Mouse (Mus musculus): Measurements from ENCODE around the gene Herc4. TPM values are rescaled to one million over a fixed set of nuclear protein-coding genes. Genes with fewer than 3 reads are reported as not detected.
"Not testable (repeated sequence)": the region's sequence is repeated elsewhere in the genome, so short reads cannot be mapped to it uniquely, and the experiment has no call there.

Herc4 gene
- polyA plus RNA-seq, 1 experiment from 2014 or later, result 23.9 TPM

DNA sequence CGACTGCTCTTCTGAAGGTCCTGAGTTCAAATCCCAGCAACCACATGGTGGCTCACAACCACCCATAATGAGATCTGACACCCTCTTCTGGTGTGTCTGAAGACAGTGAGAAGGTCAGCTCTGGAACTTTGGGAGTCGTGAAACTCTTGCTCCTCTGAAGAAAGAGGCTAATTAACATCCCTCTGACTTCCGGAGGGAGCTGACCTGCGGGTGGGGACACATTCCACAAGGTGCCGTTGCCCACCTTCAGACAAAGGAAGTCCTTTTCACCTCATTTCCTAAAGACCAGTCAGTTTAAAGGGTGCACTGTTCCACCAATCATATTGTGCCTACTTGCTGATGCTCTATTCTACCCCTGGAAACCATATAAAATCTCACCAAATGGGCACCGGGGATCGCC, 107.5 kb downstream of the Herc4 start:
- H3K9me3 ChIP-seq (replicated peaks); H3K4me2 ChIP-seq; H3K36me3 ChIP-seq; H3K4me1 ChIP-seq (replicated peaks); H3K4me3 ChIP-seq (replicated peaks); ATAC-seq (ENCODE audit: low read depth); H3K9ac ChIP-seq; H3K27me3 ChIP-seq; H3K27ac ChIP-seq; DNase-seq: not testable (repeated sequence)
- 76% methylated on average over 7 of the region's 7 CpGs for WGBS (ENCODE audit: insufficient replicate concordance)

DNA sequence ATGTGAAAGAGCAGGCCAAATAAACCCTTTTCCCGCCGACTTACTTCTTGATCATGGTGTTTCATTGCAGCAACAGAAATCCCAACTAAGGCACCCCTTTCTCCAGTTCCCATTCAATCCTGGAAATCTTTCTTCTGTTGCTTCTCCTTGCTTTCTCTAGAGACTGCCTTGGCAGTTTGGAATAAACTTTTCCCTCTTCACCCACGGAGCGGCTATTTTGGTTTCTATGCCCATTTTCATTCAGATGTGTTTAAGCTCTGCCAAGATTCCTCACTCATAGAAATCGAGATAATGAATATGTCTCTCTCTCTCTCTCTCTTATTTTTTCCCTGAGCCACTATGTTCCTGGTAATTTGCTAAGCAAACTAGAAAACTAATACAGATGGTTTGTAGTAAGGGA, 108.5 kb downstream of the Herc4 start:
- no peak for ATAC-seq (ENCODE audit: low read depth)
- 70% methylated on average over 5 of the region's 5 CpGs for whole genome bisulfite sequencing (ENCODE audit: insufficient replicate concordance)
- peaks cover 5% of the 10 kb centered on the region; the same call in 1 of the 2 replicates for H3K27me3 ChIP-seq

DNA sequence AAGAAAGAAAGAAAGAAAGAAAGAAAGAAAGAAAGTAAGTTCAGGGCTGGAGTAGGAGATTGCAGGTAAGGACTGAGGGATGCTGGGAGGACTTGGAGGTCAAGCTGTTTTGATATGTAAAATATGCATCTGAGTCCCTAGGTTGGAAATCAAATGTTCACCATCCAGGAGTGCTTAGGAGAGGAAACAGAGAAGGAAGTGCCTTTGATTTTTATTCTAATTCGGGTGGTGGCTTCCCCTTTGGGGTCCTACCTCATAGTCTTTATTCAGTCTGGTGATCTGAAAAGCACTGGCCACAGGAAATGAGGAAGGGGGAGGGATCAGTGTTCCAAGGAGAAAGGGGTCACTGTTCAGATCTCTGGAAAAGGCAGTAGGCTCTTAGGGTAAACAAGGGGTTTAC, 116.9 kb downstream of the Herc4 start:
- no peaks in the 10 kb centered on the region for H3K36me3 ChIP-seq
- 17% methylated on average over 1 of the region's 1 CpGs for WGBS (ENCODE audit: insufficient replicate concordance)
- H3K4me3 ChIP-seq (replicated peaks), result no peak overlapping the region
- no peak for DNase-seq
- no peak overlapping the region for H3K27ac ChIP-seq
- H3K4me1 ChIP-seq (replicated peaks), result no peaks in the 10 kb centered on the region
- 0 out of 2 replicates have a peak, but pooled peaks cover 3% of the 10 kb centered on the region for H3K9me3 ChIP-seq (replicated peaks)
- no peaks in the 10 kb centered on the region for H3K27me3 ChIP-seq
- no peak for ATAC-seq (ENCODE audit: low read depth)
- H3K4me2 ChIP-seq, result no peak overlapping the region
- no peak overlapping the region for H3K9ac ChIP-seq

More for the DNA sequence above, 108.5 kb downstream of the Herc4 start:
- Histone ChIP-seq H3K36me3 (no peaks in the 10 kb centered on the region), H3K27ac (no peak overlapping the region), H3K9ac (no peak overlapping the region), H3K4me3 (replicated peaks) (no peak overlapping the region), H3K4me2 (no peak overlapping the region), H3K9me3 (replicated peaks) (no peaks in the 10 kb centered on the region), H3K4me1 (replicated peaks) (no peaks in the 10 kb centered on the region)
- DNase-seq, result no peak

DNA sequence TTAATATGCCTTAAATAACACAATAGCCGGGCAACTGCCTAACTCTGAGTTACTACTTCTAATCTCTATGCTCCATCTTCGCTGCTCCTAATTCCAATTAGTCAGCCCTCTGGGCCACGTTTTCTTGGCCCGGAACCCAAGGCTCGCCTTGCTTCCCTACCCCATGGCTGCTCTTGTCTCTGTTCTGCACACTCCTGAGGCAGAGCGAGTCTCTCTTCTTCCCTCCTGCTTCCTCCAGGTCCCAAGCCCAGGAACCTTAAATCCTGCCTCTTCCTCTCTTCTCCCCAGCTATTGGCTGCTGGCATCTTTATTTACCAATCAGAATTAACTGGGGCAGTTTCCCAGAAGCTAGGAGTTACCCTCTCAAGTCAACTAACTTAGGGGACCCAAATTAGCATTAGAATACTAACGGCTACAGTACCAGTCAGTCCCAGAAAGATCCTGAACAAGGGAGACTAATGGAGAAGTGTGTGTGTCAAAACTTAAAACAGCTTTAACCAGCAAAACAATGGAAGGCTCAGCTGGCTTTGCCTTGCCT, 122.4 kb downstream of the Herc4 start:
- Histone ChIP-seq H3K4me1 (replicated peaks) (no peaks in the 10 kb centered on the region), H3K4me2 (no peak overlapping the region), H3K27ac (no peak overlapping the region), H3K4me3 (replicated peaks) (no peak overlapping the region), H3K36me3 (no peaks in the 10 kb centered on the region), H3K9ac (no peak overlapping the region), H3K9me3 (replicated peaks) (0 out of 2 replicates have a peak, but pooled peaks cover 3% of the 10 kb centered on the region), H3K27me3 (no peaks in the 10 kb centered on the region)
- ATAC-seq (ENCODE audit: low read depth), result no peak
- no peak for DNase-seq
- WGBS (ENCODE audit: insufficient replicate concordance), result 54% methylated on average over 7 of the region's 7 CpGs

DNA sequence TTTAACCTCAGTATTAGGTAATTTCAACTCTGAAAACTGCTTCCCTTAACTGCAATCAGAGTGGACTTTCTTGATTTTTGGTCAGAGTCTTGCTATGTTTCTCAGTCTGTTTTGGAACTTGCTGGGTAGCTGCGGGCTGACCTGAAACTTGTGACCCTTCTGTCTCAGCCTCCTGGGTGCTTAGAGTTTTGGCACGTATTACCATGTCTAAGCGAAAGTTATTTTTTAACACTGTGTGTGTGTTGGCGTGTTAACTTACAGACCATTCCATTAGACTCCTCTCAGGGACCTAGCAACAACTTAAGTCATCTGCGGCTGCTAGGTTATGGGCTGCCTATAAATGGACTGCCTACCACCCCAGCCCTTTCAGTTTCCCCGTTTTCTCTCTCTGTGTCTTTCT, 123.8 kb downstream of the Herc4 start:
- no peaks in the 10 kb centered on the region for H3K4me1 ChIP-seq (replicated peaks)
- 64% methylated on average over 6 of the region's 6 CpGs for WGBS (ENCODE audit: insufficient replicate concordance)
- no peak for DNase-seq

More for the DNA sequence above, 123.8 kb downstream of the Herc4 start:
- H3K9ac ChIP-seq, result no peak overlapping the region
- no peaks in the 10 kb centered on the region for H3K36me3 ChIP-seq
- no peak overlapping the region for H3K4me3 ChIP-seq (replicated peaks)
- no peak for ATAC-seq (ENCODE audit: low read depth)
- H3K9me3 ChIP-seq (replicated peaks), result 0 out of 2 replicates have a peak, but pooled peaks cover 3% of the 10 kb centered on the region
- H3K27me3 ChIP-seq, result no peaks in the 10 kb centered on the region
- no peak overlapping the region for H3K27ac ChIP-seq
- H3K4me2 ChIP-seq, result no peak overlapping the region

Other genes with a start within 250 kb of the Herc4 start
- gene Hnrnph3, start 219.6 kb upstream of the Herc4 start, polyA plus RNA-seq (2015; fragmentation: Nextera tagmentation; extraction: Ambion mirVana), result 25.5 and 29.9 TPM in 2 replicates
- 1.6 and 1.8 TPM in 2 replicates for gene Pbld2, start 219.5 kb upstream of the Herc4 start, polyA plus RNA-seq (2015; fragmentation: Nextera tagmentation; extraction: Ambion mirVana)
- gene Pbld1, start 183.6 kb upstream of the Herc4 start, polyA plus RNA-seq (2015; fragmentation: Nextera tagmentation; extraction: Ambion mirVana), result 3.0 and 3.1 TPM in 2 replicates
- not detected in 2 replicates for gene Atoh7, start 144.2 kb upstream of the Herc4 start, polyA plus RNA-seq (2015; fragmentation: Nextera tagmentation; extraction: Ambion mirVana)
- gene Mypn, start 39.9 kb upstream of the Herc4 start, polyA plus RNA-seq (2015; fragmentation: Nextera tagmentation; extraction: Ambion mirVana), result 0.06 and 0.07 TPM in 2 replicates
- gene Sirt1, start 137.9 kb downstream of the Herc4 start, polyA plus RNA-seq (2015; fragmentation: Nextera tagmentation; extraction: Ambion mirVana), result 3.1 and 3.3 TPM in 2 replicates
- 16.5 and 18.1 TPM in 2 replicates for gene Dnajc12, start 138.6 kb downstream of the Herc4 start, polyA plus RNA-seq (2015; fragmentation: Nextera tagmentation; extraction: Ambion mirVana)
- gene Gm7075, start 178.0 kb downstream of the Herc4 start, polyA plus RNA-seq (2015; fragmentation: Nextera tagmentation; extraction: Ambion mirVana), result not detected in 2 replicates
- gene Ctnna3, start 186.3 kb downstream of the Herc4 start, polyA plus RNA-seq (2015; fragmentation: Nextera tagmentation; extraction: Ambion mirVana), result 0.05 and 0.13 TPM in 2 replicates

Measured in liver, embryonic 13.5 days (tissue).